Mouse (Mus musculus): Measurements from ENCODE around the gene Rabl3.
A peak's percentile ranks its signal among the peaks of the same experiment; 100 is the strongest.

Rabl3 gene

DNA sequence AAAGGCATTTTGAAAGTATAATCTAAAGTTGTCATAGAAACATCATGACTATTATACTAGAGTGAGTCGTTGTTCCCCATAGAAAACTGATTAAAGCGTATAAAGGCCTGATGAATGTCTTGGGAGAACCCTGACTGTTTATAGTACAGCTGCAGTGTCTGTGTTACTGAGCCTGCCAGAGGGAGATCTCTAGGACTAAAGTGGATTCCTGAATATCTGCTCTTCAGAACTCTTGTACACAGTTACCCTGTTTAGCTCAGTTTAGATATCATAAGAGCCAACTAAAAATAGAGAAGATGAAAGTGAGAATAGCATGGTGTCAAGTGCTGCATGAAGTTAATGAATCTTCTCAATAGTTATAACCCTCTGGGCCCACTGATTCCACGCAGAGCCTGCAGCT lies 10.6 kb downstream of the Rabl3 start:
- no peak for DNase-seq

DNA sequence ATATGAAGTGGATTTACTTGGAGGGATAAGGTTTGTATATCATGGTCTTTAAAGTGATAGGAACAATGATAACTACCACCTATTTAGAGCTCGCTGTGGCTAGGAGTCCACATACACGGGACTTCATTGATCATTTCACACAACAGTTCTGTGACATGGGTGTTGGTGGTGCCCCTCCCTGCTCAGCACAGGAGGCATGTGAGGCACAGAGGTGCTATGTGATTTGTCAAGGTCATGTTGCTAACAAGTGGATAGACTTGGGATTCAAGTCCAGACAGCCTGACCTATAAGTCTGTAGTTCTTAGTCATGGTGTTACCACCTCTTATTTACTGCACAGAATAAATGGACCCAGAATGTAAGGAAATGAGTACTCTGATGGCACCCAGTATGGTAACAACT lies 11.3 kb downstream of the Rabl3 start:
- no peak for DNase-seq

DNA sequence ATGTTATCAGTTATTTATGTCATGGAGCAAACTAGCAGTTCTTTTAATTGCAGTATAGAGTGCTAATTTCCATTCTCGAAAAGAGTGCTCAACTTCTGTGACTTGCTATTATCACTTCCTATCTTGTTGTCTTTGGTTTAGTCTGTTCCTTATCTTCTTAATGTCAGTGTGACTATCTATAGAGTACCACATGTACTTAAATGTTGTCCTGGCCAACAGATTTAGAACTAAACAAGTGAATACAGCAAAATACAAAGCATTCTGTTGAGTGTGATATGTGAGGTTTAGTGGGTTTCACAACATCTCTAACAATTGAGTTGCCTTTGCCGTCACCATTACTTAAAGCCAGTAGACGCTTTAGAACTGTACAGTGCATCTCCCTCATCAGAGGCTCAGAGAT lies 13.1 kb downstream of the Rabl3 start:
- no peak for DNase-seq

DNA sequence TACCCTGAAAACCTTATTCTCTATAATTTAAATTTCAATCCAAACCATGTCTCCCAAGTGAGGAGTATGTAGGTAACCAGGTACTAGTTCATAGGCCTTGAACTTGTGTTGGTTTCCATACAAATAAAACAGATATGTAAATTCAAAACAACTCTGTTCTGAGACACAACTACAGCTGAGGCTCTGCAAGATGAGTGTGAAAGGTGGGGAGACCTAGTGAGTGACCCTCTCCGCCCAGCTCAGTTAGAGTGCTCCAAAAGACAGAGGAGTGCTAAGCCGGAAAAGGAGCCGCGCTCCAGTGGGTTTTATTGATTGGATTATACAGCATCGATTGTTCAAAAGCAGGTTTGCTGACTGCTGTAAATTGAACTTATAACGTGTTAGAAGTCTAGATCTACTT lies 22.7 kb downstream of the Rabl3 start:
- DNase-seq, result no peak

DNA sequence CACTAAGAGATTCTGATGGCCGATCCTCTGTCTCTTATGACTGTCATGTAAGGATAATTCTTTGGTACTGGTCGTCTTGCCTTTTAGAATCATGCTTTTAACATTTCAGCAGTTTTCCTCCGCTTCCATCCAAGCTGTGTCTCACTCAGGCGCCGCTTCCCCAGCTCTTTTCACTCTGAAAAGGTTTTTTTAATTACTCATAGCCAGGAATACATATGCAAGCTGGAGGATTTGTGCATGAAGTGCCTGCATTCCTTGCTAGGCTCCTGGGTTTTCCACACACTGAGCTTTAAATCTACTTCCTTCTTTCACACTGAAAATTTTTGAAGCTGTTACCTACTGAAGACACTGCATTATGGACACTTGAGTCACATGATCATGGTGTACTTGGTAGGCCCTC lies 23.3 kb downstream of the Rabl3 start:
- no peak for DNase-seq

DNA sequence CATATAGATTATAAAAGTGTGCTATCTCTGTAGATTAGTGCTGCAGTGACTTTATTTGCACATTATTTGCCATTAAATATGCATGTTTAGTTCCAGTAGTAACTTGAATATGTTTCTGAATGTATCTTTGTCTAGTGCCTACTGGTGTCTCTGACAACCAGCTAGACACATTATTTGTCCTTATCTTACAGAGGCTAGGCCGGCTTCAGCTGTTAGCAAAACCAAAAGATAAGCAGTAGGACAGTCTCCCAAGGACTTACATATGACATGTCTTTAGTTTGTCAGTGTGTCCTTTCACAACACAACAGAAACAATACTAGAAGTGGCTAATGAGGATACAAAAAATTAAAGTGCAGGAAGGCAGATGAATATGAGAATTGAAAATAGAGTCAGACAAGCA lies 25.4 kb downstream of the Rabl3 start:
- DNase-seq, result no peak

DNA sequence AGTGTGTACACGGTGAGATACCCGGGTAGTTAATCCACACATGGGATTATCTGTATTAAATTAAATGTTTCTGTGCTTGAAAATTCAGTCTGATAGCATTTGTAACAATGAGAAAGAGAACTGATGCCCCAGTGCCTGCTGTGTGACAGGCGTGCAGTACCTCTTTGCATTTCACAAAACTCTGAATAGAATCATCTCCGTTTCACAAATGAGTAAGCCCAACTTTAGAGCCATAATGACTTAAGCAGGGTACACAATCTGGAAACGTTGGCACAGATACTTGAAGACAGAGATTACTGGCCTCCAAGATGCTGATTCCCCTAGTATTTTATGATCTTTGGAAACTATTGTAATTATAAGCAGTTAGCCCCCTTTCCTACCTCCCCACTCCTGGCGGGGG lies 26.4 kb downstream of the Rabl3 start:
- DNase-seq, result no peak

DNA sequence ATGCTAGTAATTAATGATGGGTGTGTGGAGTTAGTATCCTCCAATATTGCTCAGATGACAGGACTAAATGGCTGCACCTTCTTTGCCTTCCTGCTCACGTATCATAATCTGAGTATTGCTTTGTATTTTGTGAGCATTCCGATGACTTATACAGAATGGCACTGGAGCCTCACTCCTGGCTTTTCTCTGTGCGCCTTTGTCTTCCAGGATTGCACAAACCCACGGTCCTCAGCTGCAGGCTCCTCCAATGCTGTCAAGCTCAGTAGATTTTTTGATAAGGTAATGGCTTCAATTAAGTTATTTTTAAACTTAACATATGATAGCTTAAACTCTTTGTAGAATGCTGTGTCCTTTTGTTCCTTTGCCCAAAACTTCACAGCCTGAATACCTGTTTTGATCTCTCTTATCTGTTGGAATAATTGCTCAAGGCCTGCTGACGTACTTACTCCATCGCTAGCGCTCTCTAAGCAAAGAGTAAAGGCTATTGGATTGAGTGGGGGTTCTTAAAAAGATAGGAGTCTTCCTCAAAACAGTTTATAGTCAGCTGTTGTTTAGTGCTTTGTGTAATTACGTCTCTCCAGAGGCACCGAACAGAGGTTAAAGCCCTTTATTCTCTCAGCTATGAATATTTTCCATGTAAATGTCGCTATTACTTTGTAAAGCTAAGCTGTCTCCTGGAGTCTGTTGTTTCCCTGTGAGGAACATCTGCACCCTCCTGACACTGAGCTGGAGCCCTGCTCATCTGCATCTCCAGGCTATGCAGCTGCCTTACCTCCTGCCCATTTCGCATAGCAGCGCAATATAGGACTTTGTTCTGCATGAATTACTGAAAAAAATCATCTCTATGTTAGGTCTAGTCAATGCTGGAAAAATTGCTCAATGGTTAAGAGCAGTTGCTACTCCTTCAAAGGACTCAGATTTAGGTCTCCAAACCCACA lies 27.7 kb downstream of the Rabl3 start:
- DNase-seq, result no peak

DNA sequence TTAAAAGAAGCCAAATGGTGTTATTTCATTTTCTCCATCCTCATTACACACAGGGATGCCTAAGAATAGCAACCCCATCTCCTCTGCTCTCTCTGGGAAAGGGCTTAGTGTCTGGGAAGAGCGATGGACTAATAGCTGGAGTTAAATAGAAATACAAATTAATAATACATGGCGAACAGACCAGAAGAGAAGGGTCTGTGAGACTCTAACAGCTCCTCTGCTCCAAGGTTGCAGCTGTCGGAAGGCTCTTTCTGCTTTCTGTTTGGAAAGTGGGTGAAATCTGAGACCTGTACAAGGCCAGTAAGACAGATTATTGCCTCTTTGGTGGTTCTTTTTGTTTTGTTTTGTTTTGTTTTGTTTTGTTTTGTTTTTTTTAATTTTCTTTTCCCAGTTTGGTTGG lies 31.9 kb downstream of the Rabl3 start:
- no peak for DNase-seq

DNA sequence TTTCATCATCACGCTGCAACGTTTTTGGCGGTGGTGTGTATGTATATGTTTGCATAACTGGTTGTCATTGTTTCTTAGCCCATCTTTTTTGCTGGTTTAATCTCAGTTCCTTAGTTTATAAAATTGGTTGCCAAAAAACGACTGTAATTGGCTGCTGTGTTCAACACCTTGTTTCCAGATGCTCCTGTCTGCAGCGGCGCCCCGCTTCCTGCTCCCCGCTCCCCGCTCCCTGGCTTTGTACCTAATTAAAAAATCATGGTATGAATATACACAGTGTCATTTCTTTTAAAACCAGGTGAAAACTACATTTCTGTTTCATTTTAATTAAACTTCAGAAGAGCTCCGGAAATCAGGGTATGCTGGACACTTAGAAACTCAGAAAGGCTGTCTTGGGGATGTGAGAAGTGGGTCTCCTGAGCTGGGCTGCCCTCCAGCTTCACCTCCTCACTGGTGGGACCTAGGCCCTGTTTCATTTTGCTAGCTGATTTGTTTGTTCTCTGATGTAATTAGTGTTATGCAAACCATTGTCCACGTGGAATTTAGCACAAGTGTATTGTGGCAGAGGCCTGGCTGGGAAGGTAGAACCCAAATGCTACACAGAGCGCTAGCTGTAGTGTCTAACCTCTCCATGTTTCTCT lies 32.6 kb downstream of the Rabl3 start:
- DNase-seq, result no peak

DNA sequence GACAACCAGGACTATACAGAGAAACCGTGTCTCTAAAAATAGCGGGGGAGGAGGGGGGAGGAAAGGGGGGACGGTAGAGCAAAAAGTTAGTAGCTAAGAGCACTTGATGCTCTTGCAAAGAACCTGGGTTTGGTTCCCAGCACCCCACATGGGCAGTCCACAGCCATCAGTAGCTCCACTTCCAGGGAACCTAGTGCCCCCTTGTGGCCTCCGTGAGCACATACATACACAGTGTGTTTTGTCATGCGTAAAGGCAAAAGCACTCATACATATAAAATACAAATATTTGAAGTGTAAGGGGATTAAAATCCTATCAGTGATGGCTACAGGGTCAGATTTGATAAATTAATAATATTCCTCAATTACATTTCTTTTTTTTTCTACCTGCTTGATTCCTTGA lies 33.4 kb downstream of the Rabl3 start:
- no peak for DNase-seq

DNA sequence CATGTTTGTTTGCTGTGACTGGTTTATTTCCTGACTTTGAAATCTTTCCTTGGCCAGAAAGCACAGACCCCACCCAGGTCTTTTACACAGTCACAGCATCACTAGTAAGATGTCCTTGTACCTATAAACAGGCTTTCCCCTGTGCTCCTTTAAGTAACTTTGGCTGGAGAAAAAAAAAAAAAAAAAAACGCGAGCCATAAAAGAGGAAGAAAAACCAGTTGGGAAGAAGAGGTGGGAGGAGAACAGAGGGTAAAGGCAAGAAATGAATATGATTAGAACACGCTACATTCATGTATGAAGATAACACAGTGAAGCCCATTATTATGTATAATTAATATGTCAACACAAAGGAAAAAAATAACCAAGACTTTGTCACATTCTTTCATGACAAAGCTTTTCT lies 35.6 kb downstream of the Rabl3 start:
- no peak for DNase-seq

DNA sequence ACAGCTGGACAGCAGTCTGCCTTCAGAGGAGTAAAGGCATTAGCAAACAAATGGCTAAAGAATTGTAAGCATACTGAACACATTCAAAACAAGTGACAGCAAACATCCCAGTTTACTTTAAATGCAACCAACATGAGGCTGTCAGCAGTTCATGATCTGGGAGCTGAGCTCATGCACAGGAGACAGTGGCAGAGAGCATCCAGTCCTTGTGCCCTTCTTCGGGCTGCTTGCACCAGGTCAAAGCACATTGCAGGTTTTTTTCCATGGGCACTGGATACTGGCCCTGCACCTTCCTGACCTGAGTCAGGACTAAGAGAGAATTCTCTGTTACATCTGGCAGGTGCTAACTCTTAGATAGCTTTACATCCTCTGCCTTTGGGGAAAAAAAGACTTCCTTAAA lies 39.9 kb downstream of the Rabl3 start:
- no peak for DNase-seq

DNA sequence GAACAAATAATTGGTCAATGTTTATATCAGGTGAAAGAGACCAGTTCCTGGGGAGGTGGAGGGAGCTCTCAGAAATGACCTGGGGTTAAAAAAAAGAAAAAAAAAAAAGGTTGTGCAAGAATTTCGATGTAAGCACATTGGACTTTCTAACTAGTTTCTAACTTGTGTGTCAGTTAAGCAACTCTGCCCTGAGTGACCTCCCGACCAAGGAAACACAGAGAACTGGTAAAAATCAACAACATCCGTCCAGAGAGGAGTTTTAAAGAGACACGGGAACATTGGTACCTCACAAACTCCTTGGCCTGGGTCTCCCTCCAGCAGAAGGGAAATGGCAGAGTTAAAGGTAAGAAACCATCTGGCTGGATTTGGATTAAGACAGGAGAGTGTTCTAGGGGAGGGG lies 40.3 kb downstream of the Rabl3 start, which contains the start of gene Hgd:
Gene Hgd, plus strand, starts transcription at position 160 of the 400 bp plus-strand sequence.
- DNase-seq, result no peak

DNA sequence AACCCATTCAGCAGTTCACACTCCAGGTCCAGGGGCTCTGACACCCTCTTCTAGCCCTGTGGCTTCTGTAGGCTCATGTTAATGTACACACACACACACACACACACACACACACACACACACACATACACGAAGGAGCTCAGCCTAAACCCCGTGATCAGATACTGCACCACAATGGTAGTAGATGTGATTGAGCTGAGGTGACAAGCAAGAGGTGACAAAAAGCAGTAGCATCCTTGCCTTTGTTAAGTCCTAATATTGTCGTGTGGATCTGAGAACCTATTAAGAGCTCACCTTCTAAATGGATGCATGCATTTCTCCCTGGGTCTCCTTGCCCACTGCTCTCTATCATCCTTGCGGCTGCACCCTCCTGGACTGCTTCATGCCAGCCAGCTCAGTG lies 41.0 kb downstream of the Rabl3 start:
- no peak for DNase-seq

DNA sequence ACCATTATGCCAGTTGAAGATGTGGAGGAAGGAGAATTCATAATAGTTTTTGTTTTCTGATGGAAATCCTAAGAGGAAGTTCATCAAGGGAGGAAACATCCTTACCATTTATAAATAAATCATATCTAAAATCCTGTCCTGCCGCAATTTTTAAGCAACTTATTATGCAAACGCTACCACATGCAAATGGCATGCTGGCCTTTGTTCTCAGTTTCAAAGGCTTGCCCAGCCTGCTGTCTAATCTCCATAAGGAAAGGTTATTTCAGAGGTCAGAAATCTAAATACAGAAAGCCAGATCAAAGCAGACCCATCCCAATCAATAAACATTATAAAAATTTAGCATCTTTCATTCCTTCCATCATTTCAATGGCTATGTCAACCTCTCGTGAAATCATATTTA lies 42.2 kb downstream of the Rabl3 start:
- no peak for DNase-seq

DNA sequence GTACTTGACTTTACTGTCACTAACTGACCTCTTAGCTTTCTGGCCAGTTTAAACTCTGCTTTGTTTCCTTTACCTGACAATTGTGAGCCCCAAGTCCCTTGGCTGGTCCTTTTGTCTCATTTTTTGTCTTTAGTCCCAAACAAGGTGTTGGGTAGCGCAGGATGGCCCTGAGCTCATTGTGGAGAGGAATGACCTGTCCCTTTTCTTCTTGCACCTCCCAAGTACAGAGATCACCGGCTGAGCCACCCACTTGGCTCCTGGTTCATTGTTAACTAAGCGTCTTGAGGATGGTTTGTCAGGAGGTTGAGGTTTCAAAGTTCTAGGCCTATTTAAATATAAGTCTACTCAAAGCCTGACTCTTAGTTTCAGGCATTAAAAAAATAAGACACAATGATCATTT lies 43.6 kb downstream of the Rabl3 start:
- DNase-seq, result no peak

DNA sequence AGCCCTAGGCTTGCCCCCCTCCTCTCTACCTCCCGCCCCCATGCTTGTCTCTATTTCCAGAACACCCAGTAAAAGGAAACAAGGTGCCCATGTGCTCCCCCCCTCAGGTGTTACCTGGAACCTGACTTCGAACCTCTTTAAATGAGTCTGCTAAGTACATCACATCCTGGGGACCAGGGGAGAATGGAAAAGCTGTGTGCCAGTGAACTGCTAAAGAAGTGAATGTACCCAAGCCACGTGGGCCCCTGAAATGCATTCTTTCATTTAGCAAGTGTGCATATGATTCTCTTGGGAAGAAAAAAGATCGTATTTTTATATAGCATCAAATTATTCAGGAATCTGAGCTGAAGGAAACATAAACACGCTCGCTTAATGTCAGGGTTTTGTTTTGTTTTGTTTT lies 44.1 kb downstream of the Rabl3 start:
- DNase-seq, result no peak

DNA sequence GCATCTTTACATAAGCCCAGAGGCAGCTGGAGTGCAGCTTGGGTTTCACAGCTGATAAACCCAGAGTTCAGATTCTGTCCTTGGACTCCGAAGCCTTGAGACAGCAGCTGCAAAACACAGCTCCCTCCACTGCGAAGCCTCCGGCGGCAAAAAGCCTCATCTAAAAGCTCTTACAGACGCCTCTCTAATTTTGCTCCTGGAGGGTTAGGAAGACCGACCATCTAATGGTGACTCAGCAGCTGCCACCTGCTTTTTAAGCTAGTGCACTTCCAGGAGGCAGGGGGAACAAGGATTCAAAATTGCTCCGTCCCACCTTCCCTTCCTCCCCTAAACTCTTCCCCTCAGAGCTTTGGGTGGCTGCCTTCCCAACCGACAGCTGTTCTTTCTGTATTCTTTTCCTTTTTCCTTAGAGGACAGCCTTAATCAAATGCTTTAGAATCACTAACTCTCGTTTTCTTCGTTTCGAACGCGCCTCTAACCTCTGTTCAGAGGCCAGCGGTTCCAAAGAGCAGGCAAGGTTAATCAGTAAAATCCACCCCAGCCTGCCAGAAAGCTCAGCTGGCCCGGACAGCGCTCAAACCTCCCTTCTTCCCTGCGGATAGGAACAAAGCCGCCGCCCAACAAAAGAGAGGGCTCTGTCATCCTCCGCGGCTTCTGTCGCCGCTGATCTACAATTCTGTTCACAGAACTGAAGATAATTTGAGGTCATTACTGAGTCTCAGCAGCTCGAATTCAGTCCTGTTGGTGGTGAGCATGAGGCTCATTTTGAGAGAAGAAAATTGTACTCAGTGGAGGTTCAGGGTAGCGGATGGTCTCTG lies 44.7 kb downstream of the Rabl3 start:
- peak; percentile 65 to 72 for DNase-seq

DNA sequence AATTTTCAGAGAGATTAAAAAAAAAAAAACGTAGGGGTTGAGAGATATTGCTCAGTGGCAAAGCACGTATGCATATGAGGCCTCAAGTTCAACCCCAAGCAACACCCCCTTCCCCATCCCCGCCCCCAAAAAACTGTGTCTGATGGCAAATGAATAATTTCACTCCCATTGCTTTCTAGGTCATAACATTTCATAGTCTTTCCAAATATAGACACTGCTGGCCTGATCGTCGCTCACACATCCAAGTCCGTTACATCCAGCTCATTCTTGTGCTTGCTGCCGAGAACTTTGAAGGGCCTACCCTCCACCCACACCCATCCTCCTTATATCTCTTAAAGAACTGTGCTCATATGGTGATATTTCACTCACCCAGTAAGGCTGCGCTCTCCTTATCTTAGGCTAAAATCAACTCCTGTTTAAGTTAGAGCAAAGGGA lies 45.5 kb downstream of the Rabl3 start:
- DNase-seq, result peak; percentile 25 to 29

DNA sequence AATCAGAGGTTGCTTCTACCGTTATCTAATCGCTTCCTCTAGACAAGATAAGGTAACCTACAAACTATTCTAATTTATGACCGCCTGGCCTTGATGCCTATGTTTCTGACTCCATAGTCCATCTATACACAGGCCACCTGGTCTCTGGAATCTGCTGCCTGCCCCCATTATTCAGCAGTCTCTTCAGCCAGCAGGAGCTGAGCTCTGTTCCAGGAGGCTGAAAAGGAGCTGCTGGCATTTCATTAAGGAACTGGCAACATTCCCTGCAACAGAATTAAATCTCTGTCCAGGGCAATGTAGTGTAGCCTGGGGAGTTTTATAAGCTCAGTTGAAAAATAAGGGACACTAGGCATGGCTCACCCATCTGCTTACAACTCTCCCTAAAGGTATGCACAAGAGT lies 51.2 kb downstream of the Rabl3 start:
- DNase-seq, result peak; percentile 79 to 92

DNA sequence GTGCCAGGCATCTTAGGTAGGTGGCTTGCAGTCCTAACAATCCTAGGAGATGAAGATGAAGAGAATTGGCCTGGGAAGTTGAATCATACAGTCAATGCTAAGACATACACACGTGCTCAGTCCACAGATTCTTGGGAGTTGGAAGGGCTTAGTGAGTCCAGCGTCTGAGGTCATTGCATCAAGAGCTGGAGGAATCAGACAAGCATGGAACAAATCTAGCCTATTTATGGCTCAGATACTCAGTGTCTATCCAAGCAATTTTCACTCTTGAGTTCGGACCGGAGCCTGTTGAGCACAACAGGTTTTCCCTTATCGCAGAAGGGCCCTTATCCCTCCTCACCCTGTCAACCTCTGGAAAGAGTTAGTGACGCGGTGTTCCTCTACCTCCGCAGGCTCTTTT lies 51.9 kb downstream of the Rabl3 start:
- no peak for DNase-seq

DNA sequence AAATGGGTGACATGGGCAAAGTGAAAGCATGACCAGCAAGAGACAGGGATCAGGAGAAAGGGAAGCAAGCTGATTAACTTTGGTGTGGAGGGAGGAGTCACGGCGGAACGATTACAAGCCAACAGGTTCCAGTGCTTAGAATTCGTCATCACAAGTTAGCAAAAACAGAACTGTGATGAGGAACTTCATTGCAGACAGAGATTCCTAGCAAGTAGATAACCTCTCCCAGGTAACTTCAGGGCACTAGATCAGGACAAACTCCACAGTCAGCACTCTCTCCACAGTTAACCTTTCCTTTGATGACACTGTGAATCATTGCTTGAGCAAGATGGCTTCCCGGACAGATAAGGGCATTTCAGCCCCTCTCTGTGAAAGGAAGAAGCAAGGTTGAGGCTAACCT lies 57.7 kb downstream of the Rabl3 start:
- no peak for DNase-seq

DNA sequence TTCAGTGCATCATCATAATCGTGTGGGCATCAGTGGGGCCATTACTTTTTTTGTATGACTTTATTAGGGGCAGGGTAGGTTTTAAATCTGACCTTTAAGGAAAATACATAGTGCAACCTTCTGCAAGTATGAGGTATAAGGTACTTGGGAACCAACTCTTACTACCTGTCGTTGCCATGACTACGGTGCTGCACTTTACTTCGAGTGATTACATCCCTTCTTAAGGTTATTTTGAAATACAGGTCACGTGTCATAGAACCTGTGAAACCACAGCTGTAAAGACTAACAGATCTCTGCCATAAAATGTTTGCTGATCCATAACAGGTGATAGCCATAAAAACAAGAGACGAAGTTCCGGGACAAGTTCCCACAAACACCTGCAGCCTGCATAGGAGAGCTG lies 58.8 kb downstream of the Rabl3 start:
- DNase-seq, result no peak

Measured in cerebellum, postnatal 14 days (tissue).